Mouse (Mus musculus): ENCODE measurements around the gene Nfkb1.
A peak's percentile ranks its signal among the peaks of the same experiment; 100 is the strongest.

Nfkb1 gene

GRCm38 (mm10) chr3:135581606-135582117, 109.7 kb downstream of the Nfkb1 start:
- peak; percentile 47 for DNase-seq

- DNase-seq = peak; percentile 49
Measured at GRCm38 (mm10) chr3:135580439-135581275, 110.7 kb downstream of the Nfkb1 start.

- peak; percentile 36 for DNase-seq
Measured at GRCm38 (mm10) chr3:135579179-135579578, 112.2 kb downstream of the Nfkb1 start.

GRCm38 (mm10) chr3:135578588-135579140, 112.7 kb downstream of the Nfkb1 start:
- DNase-seq = no peak

- no peak for DNase-seq
Measured at GRCm38 (mm10) chr3:135575126-135575525, 116.2 kb downstream of the Nfkb1 start.

- DNase-seq = peak; percentile 25
Measured at GRCm38 (mm10) chr3:135573051-135573450, 118.3 kb downstream of the Nfkb1 start.

GRCm38 (mm10) chr3:135571540-135571939, 119.8 kb downstream of the Nfkb1 start:
- peak; percentile 30 for DNase-seq

- DNase-seq = no peak
Measured at GRCm38 (mm10) chr3:135568633-135569032, 122.7 kb downstream of the Nfkb1 start.

- DNase-seq = no peak
Measured at GRCm38 (mm10) chr3:135567888-135568287, 123.5 kb downstream of the Nfkb1 start.

GRCm38 (mm10) chr3:135565306-135565705, 126.0 kb downstream of the Nfkb1 start:
- no peak for DNase-seq

GRCm38 (mm10) chr3:135564706-135565105, 126.6 kb downstream of the Nfkb1 start:
- DNase-seq = no peak

GRCm38 (mm10) chr3:135563163-135563689, 128.1 kb downstream of the Nfkb1 start:
- no peak for DNase-seq

- DNase-seq = no peak
Measured at GRCm38 (mm10) chr3:135562036-135562435, 129.3 kb downstream of the Nfkb1 start.

- no peak for DNase-seq
Measured at GRCm38 (mm10) chr3:135556851-135557662, 134.3 kb downstream of the Nfkb1 start.

- DNase-seq = no peak
Measured at GRCm38 (mm10) chr3:135556052-135556587, 135.2 kb downstream of the Nfkb1 start.

- no peak for DNase-seq
Measured at GRCm38 (mm10) chr3:135555192-135555591, 136.2 kb downstream of the Nfkb1 start.

GRCm38 (mm10) chr3:135552874-135553273, 138.5 kb downstream of the Nfkb1 start:
- no peak for DNase-seq

GRCm38 (mm10) chr3:135547298-135547697, 144.0 kb downstream of the Nfkb1 start:
- no peak for DNase-seq

GRCm38 (mm10) chr3:135546212-135546923, 145.0 kb downstream of the Nfkb1 start:
- no peak for DNase-seq
